Mouse (Mus musculus) limb, embryonic 13.5 days (tissue): ENCODE results near the gene Ccdc24. TPM values are rescaled to one million over a fixed set of nuclear protein-coding genes. Genes with fewer than 3 reads are reported as not detected.

ENCODE experiments used
- ATAC-seq: fragments of 200-750 bp; cut with Nextera tagmentation; 2 replicates; pipeline ENCODE4 v1.8.0; 2017; ENCODE audit warnings: low read depth, moderate number of reproducible peaks, moderate TSS enrichment; ENCODE audit not compliant: low FRiP score
- H3K27ac ChIP-seq: fragments of 300-500 bp; sonication (generic); 2 replicates; pipeline ENCODE4 v1.5.1; 2015; ENCODE audit warnings: inconsistent platforms, mild to moderate bottlenecking, moderate library complexity
- H3K27me3 ChIP-seq: fragments of 300-500 bp; sonication (generic); 2 replicates; pipeline ENCODE4 v1.6.1; 2015; ENCODE audit warnings: mild to moderate bottlenecking, inconsistent platforms
- H3K36me3 ChIP-seq: fragments of 300-500 bp; sonication (generic); 2 replicates; pipeline ENCODE4 v1.6.1; 2015; ENCODE audit warnings: inconsistent platforms, mild to moderate bottlenecking, moderate library complexity
- H3K4me1 ChIP-seq: fragments of 300-500 bp; sonication (generic); 2 replicates; pipeline ENCODE4 v1.6.1; 2015; ENCODE audit warnings: inconsistent platforms
- H3K4me2 ChIP-seq: fragments of 300-500 bp; sonication (generic); replicated peaks from 2 replicates; pipeline ENCODE4 v1.6.1; 2015; ENCODE audit warnings: inconsistent platforms, mild to moderate bottlenecking, moderate library complexity
- H3K4me3 ChIP-seq: fragments of 300-500 bp; sonication (generic); 2 replicates; pipeline ENCODE4 v1.5.1; 2015; ENCODE audit warnings: moderate library complexity, mild to moderate bottlenecking, inconsistent platforms
- H3K9ac ChIP-seq: fragments of 300-500 bp; sonication (generic); 2 replicates; pipeline ENCODE4 v1.6.1; 2015; ENCODE audit warnings: mild to moderate bottlenecking, inconsistent platforms
- H3K9me3 ChIP-seq: fragments of 300-500 bp; sonication (generic); 2 replicates; pipeline ENCODE4 v1.6.1; 2016; ENCODE audit warnings: inconsistent platforms
- WGBS: fragments of 180-500 bp; shearing (Covaris S2); methylation state at CpG from one replicate; pipeline ENCODE4 v1.1.7; 2015; 5-methylcytosine and 5-hydroxymethylcytosine counted together
- polyA plus RNA-seq: library from polyadenylated mRNA; unstranded; fragments of >200 nt; fragmentation: Nextera tagmentation; extraction: Ambion mirVana; gene quantifications from 2 replicates; pipeline ENCODE4 v1.2.1, GENCODE M21; 2015

Gene Ccdc24
- polyA plus RNA-seq, 1 experiment from 2014 or later = 1.3 TPM

GRCm38 (mm10) chr4:117889471-117889870, 17.1 kb upstream of the Ccdc24 start:
- ATAC-seq = no peak
- no peaks in the 10 kb centered on the region for H3K9me3 ChIP-seq
- WGBS = 91% methylated on average over 15 of the region's 15 CpGs
- H3K4me3 ChIP-seq = no peak overlapping the region
- H3K27ac ChIP-seq = no peak overlapping the region
- no peak overlapping the region for H3K9ac ChIP-seq
- H3K36me3 ChIP-seq = peaks cover 36% of the 10 kb centered on the region
- H3K27me3 ChIP-seq = no peaks in the 10 kb centered on the region
- H3K4me2 ChIP-seq = no peak overlapping the region
- peaks cover 23% of the 10 kb centered on the region for H3K4me1 ChIP-seq

DNA sequence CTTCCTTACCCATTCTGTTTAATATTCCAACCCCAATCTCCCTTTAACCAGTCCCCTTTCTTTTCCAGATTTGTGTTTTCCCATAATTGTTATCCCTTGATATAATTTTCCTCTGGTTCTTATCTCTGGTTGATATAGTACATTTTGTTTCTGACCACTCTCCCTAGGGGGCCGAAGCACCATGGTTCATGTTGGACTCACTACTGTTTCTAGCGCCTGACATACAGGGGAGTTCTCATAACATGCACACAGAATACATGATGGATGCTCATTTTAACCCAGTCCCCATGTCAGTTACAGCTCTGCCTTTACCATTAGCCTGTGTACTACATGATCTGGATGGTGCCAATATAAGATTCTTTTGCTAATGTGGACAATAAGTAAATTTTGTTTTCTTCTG, 15.6 kb upstream of the Ccdc24 start:
- H3K4me1 ChIP-seq = peaks cover 32% of the 10 kb centered on the region
- no peak overlapping the region for H3K27ac ChIP-seq
- ATAC-seq = no peak
- no peak overlapping the region for H3K9ac ChIP-seq
- H3K9me3 ChIP-seq = no peaks in the 10 kb centered on the region
- H3K4me3 ChIP-seq = peak overlapping the region; percentile 92; the same call in 1 of the 2 replicates
- H3K4me2 ChIP-seq = peak overlapping the region; percentile 90
- no peaks in the 10 kb centered on the region for H3K27me3 ChIP-seq
- H3K36me3 ChIP-seq = peaks cover 32% of the 10 kb centered on the region
- WGBS = 66% methylated on average over 2 of the region's 2 CpGs

- no peaks in the 10 kb centered on the region for H3K9me3 ChIP-seq
- peaks cover 36% of the 10 kb centered on the region for H3K4me1 ChIP-seq
- H3K36me3 ChIP-seq = peaks cover 32% of the 10 kb centered on the region
- peak within 1 kb of the TSS; percentile 92 for H3K4me3 ChIP-seq
- under 1% methylated on average over 37 of the region's 37 CpGs for WGBS
- no peaks in the 10 kb centered on the region for H3K27me3 ChIP-seq
- H3K4me2 ChIP-seq = peak within 1 kb of the TSS; percentile 90
- ATAC-seq = peak; percentile 88
- H3K9ac ChIP-seq = peak within 1 kb of the TSS; percentile 85
- no peak within 1 kb of the TSS for H3K27ac ChIP-seq
Observed at GRCm38 (mm10) chr4:117887133-117887532, 14.8 kb upstream of the Ccdc24 start, which contains the start of gene Atp6v0b. TSS of gene Atp6v0b (minus strand) at chr4:117887333.

DNA sequence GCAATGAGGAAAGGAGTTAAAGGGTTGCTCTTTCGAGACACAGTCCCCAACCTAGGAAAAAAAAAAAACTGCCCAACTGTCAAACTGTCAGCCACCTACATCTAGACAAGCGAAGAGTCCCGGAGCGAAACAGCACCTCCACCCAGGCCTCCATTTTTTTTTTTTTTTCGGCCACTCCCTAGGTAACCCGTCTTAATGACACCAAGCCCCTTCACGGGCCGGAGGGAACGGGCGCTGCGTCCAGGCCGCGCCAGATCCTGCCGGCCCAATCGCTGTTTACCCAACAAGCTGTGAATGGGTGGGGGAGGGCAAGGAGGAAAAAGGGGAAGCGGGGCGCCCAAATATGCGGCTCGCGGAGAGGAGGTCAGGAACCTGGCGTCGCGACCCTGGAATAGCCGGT, 14.3 kb upstream of the Ccdc24 start:
- Histone ChIP-seq H3K4me1 (peaks cover 39% of the 10 kb centered on the region), H3K36me3 (peaks cover 32% of the 10 kb centered on the region), H3K4me3 (peak overlapping the region; percentile 92), H3K27ac (no peak overlapping the region), H3K27me3 (no peaks in the 10 kb centered on the region), H3K9ac (peak overlapping the region; percentile 85), H3K4me2 (peak overlapping the region; percentile 90), H3K9me3 (no peaks in the 10 kb centered on the region)
- WGBS = 3% methylated on average over 23 of the region's 24 CpGs
- no peak for ATAC-seq

DNA sequence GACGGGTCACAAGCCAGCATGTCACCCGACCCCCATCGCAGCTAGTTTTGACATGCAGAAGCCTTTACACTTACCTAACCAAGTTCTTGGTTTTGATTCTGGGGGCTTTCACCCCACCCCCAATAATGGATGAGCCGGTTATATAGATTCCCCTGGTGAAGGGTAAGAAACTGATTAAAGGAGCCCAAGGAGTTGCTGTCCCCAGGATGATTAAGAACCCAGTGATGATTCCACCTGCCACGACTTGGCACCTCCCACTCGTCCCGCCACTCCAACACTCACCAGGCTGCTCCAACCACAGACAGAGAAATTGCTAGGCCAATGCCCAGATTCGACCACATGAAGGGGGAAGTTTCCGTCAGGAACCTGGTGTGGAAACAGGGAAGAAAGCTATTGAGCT, 13.6 kb upstream of the Ccdc24 start:
- H3K4me2 ChIP-seq = peak overlapping the region; percentile 90
- peaks cover 38% of the 10 kb centered on the region for H3K36me3 ChIP-seq
- H3K9me3 ChIP-seq = no peaks in the 10 kb centered on the region
- H3K27ac ChIP-seq = no peak overlapping the region
- 84% methylated on average over 9 of the region's 9 CpGs for WGBS
- H3K4me1 ChIP-seq = peaks cover 35% of the 10 kb centered on the region
- H3K4me3 ChIP-seq = peak overlapping the region; percentile 92
- H3K9ac ChIP-seq = peak overlapping the region; percentile 85
- ATAC-seq = no peak
- H3K27me3 ChIP-seq = no peaks in the 10 kb centered on the region

DNA sequence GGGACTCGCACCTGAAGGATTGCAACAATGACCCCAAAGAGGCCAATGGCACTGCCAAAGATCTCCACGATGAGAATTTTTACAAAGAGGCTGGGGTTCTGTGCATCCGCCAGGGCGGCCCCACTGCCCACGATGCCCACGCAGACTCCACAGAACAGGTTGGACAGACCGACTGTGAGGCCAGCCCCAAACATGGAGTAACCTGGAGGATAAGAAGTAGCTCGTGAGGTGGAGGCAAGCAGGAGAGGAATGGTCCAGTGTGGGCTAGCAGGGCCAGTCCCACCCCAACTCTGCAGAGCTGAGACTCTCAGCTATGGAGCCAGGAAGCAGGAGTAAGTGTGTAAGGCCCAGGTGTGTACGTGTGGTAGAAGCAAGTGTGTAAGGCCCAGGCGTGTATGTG, 12.7 kb upstream of the Ccdc24 start:
- Histone ChIP-seq H3K9ac (no peak overlapping the region), H3K27ac (no peak overlapping the region), H3K4me2 (no peak overlapping the region), H3K4me3 (no peak overlapping the region), H3K4me1 (peaks cover 33% of the 10 kb centered on the region), H3K27me3 (no peaks in the 10 kb centered on the region), H3K36me3 (peaks cover 44% of the 10 kb centered on the region), H3K9me3 (no peaks in the 10 kb centered on the region)
- ATAC-seq = no peak
- WGBS = 92% methylated on average over 10 of the region's 10 CpGs

DNA sequence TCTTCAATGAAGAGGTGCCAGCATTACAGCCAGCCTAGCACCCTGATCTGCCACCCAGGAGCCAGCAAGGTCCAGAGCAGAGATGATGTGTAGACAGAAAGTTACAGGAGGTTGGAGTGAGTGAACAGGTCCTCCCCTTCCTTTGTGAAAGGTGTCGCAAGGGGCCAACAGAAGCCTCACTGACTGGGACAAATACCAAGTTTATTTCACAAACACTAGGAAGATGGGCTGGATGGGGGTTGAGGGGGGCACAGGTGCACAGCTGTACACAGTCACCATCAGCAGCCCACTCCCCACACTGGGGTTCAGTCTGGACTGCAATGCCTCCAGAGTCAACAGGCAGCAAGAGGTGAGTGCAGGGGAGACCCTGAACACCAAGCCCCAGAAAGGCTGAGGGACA, 11.8 kb upstream of the Ccdc24 start:
- Histone ChIP-seq H3K4me2 (peak overlapping the region; percentile 81), H3K9ac (peak overlapping the region; percentile 91)

GRCm38 (mm10) chr4:117882701-117883691, 10.6 kb upstream of the Ccdc24 start, which contains the start of gene B4galt2:
TSS of gene B4galt2 (minus strand) at chr4:117883487.
- peak within 1 kb of the TSS; percentile 91 for H3K9ac ChIP-seq
- peak within 1 kb of the TSS; percentile 81 for H3K4me2 ChIP-seq
- H3K9me3 ChIP-seq = no peaks in the 10 kb centered on the region
- peaks cover 51% of the 10 kb centered on the region for H3K36me3 ChIP-seq
- peaks cover 33% of the 10 kb centered on the region for H3K4me1 ChIP-seq
- 0% methylated on average over 31 of the region's 103 CpGs for WGBS
- ATAC-seq = peak; percentile 71
- peak within 1 kb of the TSS; percentile 83 for H3K4me3 ChIP-seq
- H3K27ac ChIP-seq = peak within 1 kb of the TSS; percentile 85
- no peaks in the 10 kb centered on the region for H3K27me3 ChIP-seq

More for the DNA sequence above, 11.8 kb upstream of the Ccdc24 start:
- WGBS = 89% methylated on average over 1 of the region's 1 CpGs
- Histone ChIP-seq H3K4me1 (peaks cover 33% of the 10 kb centered on the region), H3K27ac (0 out of 2 replicates have a peak overlapping the region, but pooled peaks have one; percentile 85), H3K9me3 (no peaks in the 10 kb centered on the region), H3K27me3 (no peaks in the 10 kb centered on the region), H3K36me3 (peaks cover 44% of the 10 kb centered on the region), H3K4me3 (peak overlapping the region; percentile 83)
- ATAC-seq = no peak

DNA sequence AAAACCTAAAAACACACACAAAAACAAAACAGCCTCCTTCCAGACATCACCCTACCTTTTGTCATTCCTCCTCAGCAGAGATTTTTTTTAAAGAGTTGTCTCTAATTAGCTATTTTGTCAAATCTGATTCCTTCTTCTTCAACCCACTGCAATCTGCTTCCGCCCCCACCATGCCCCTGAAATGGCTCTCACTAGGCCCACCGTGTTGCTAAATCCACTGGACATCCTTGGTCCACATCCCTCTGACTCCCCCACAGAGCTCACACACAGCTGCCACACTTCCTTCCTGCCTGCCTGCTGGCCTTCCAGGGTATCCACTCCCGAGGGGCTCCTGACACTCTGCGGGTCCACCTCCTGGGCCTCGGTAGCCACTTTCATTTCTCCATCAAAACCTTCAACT, 6.3 kb upstream of the Ccdc24 start:
- Histone ChIP-seq H3K4me2 (no peak overlapping the region), H3K9me3 (no peaks in the 10 kb centered on the region), H3K36me3 (peaks cover 77% of the 10 kb centered on the region), H3K4me1 (peaks cover 14% of the 10 kb centered on the region), H3K27me3 (no peaks in the 10 kb centered on the region), H3K4me3 (no peak overlapping the region), H3K9ac (no peak overlapping the region), H3K27ac (no peak overlapping the region)
- ATAC-seq = no peak
- WGBS = 80% methylated on average over 5 of the region's 5 CpGs

DNA sequence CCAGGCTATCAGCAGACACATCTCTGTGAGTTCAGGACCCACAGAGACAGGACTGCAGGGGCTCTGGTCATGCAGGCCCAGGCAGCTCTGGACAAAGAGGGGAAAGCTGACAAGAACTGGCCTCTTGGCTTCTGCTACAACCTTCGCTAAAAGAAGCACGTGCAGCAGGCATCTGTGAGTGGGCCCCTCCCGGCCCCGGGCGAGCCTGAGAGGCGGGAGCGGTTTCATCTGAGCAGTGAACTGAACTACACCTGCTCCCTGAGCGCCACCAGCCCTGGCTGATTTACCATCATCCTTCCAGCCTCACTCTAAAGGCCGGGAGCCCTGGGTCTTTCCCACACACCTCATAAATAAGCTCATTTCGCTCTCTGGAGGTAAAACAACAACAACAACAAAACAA, 5.9 kb upstream of the Ccdc24 start:
- Histone ChIP-seq H3K27ac (no peak overlapping the region), H3K27me3 (no peaks in the 10 kb centered on the region), H3K9ac (no peak overlapping the region), H3K9me3 (no peaks in the 10 kb centered on the region), H3K4me1 (peaks cover 11% of the 10 kb centered on the region), H3K36me3 (peaks cover 81% of the 10 kb centered on the region), H3K4me2 (no peak overlapping the region), H3K4me3 (no peak overlapping the region)
- ATAC-seq = no peak
- WGBS = 63% methylated on average over 10 of the region's 10 CpGs

DNA sequence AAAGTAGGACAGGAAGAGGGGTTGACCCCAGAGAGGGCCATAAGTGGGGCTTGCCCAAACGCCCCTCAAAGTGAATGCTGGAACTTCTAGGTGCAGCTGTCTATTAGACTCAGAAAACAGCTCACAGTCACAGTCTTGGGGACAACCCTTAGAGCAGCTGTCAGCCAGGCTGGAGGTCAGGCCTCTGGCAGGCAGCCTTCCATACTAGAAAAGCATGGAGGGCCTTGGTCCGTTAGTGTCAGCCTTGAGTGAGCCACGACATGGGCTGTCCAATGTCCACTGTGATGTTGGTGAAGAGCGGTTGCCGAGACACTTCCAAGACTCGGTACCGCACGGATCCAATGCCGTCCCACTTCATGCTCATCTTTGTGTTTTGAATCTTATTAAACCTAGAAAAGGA, 1.3 kb upstream of the Ccdc24 start:
- Histone ChIP-seq H3K27me3 (no peaks in the 10 kb centered on the region), H3K27ac (no peak overlapping the region)
- no peak for ATAC-seq

DNA sequence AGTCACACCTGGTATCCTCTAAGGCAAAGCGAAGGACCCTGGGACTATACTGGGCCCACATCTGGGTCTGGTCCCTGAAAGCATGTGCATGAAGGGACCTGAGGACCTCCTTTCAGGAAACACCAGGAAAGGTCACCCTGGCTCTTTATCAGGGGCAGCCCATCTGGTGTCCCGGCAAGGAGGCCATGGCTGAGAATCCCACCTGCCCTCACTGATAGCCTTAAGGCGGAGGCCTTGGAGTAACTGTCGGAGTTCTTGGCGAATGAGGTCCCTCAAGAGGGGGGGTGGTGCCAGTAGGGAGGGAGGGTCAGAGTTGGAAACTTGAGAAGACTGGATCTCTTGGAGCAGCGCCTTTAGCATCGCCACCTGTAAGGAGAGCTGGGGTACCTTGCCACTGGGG, 570 bp downstream of the Ccdc24 start:
- peaks cover 46% of the 10 kb centered on the region for H3K36me3 ChIP-seq
- H3K9me3 ChIP-seq = no peaks in the 10 kb centered on the region
- H3K27me3 ChIP-seq = no peaks in the 10 kb centered on the region
- no peak for ATAC-seq
- H3K4me1 ChIP-seq = peaks cover 16% of the 10 kb centered on the region
- 46% methylated on average over 7 of the region's 7 CpGs for WGBS
- H3K4me3 ChIP-seq = no peak overlapping the region
- H3K4me2 ChIP-seq = no peak overlapping the region
- no peak overlapping the region for H3K9ac ChIP-seq
- no peak overlapping the region for H3K27ac ChIP-seq

More for the DNA sequence above, 1.3 kb upstream of the Ccdc24 start:
- 92% methylated on average over 9 of the region's 9 CpGs for WGBS
- H3K4me1 ChIP-seq = peaks cover 12% of the 10 kb centered on the region
- H3K4me3 ChIP-seq = no peak overlapping the region
- no peaks in the 10 kb centered on the region for H3K9me3 ChIP-seq
- no peak overlapping the region for H3K9ac ChIP-seq
- H3K36me3 ChIP-seq = peaks cover 59% of the 10 kb centered on the region
- H3K4me2 ChIP-seq = no peak overlapping the region
